Mouse (Mus musculus) B cell, adult 2 months (primary cell): ENCODE results near the gene H1foo.

Experiments used
- DNase-seq, 2 experiments: peaks; one replicate each; pipeline ENCODE4 v3.0.0; 2022

Gene H1foo

DNA sequence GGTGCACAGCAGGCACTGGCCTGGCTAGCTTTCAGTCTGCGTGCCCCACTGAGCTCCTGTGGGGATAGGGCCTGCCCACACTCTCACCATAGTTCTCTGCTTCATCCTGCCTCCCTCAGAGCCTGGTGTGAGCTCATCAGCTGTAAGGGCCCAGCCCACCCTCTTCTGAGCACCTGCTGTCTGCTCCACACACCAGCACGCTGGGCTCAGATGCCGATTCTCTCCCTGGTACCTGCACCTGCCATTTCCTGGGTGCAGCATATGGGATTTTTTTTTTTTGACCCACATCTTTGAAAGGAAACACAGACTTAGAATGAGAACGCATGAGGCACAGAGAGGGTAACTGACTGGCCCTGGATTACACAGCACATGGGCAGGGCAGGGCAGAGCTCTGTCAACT, 44.9 kb downstream of the H1foo start:
- peak; percentile 39 to 47 for DNase-seq

DNA sequence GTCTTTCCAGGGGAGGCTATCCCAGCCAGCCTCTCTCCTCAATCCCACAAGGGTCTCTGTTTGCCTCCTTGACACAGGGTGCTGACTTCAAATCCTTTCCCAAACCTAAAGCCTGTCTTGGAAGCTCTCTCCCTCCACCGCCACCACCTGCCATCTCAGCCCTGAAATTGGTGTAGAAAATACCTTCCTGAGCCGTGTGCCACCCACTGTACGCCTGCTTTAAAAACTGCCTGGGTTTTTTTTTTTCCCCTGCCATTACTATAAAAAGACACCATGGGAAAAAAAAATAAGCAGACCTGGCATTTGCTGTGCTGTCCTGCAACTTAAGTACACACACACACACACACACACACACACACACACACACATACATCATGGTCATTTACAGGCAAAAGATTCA, 45.3 kb downstream of the H1foo start:
- no peak for DNase-seq

DNA sequence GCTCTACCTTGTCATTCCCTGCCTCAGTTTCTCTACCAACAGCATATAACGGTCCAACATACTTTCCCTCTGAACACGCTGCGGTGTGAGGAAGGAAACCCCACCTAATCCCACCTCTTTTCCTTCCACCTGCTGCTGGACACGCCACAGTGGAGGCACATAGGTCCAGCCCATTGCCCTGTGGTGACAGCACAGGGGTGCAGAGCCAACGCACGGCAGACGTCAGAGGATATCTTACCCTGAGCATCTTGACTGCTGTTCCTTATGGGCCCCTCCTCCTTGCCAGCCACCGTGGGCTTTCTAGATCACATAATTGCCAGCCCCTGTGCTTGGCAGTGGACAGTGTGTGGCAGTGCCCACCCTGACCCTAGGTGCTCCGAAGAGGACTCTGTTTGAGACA, 45.7 kb downstream of the H1foo start:
- DNase-seq, result no peak

DNA sequence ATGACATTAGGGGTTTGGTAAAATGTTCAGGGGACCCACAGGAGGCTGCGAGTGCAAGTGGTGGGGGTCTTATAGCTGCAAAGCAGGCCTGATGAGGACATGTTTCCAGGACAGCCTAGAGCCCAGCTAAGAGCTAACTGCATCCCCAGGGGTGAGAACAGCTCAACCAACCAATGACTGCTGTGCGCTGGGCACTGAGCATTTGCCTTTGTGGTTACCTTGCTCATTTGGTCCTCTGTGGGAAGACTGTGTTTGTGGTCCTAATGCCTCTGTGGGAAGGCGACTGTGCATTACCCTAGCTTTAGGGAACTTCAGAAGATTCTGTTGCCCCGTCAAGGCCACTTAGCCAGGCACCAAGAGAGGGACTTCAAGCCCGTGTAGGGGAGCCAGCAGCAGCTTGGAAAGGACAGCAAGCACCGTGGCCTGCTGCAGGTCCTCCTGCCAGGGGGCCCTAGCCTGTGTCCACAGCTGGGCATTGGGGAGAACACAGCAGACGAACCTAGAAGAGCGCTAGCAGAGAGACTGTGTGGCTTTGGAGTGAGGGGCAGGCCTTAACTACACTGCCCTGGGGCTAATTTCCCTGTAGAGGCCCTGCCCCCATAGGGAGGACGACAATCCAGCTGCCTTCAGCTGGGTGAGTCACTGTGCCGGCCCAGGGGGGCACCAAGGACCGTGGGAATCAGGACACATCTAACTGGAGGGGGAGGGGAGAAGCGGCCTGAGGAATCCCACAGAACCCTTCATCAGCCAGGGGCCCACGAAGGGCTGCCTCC, 46.6 kb downstream of the H1foo start:
- DNase-seq, result no peak

DNA sequence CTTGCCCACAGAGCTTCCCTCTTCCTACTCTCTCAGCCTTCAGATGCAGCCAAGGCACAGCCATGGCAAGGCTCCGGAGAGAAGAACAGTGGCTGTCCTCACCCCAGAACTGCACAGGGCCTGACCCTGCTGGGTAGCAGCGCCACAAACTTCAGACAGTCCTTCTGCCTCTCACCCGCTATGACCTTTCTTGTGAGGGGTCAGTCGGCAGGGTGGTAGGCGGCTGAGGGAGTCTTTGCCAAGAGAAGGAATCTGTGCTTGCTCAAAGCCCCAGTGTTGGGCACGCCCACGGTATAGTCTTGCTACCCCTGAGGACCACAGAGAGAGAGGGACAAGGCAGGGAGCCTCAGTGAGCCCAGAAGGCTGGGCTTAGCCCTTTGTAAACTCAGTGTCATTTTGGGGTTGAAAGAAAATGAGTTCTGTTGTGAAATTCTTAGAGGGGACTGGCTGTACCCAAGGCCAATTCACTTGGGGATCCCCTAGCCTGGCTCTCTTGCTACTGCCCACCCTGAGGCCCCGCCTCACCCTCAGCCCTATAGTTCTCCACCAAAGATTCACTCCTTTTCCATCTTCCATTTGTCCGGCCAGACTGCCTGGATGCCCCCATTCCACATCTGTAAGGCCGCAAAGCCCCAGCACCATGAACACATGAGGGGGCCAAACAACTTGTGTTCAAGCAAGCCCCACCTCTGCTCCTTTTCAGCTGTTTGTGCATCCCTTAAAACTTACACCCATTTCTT, 47.3 kb downstream of the H1foo start:
- no peak for DNase-seq

DNA sequence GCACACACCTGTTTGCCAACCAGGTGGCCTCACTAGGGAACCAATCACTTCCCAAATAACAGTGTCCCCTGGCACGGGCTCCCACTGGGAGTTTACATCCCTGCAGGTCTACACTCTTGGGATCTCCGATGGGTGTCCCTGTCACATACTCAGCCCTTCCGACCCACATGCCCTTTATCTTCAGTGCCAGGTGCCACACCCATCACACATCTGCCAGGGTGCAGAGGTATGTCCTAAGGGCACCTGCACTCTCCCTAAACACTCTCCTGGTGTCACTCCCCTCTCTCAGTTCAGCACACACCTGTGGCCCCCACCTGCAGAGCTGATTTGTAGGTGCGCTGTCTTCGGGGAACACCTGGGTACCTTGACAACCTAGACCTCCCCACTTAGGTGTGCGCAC, 48.2 kb downstream of the H1foo start:
- no peak for DNase-seq

DNA sequence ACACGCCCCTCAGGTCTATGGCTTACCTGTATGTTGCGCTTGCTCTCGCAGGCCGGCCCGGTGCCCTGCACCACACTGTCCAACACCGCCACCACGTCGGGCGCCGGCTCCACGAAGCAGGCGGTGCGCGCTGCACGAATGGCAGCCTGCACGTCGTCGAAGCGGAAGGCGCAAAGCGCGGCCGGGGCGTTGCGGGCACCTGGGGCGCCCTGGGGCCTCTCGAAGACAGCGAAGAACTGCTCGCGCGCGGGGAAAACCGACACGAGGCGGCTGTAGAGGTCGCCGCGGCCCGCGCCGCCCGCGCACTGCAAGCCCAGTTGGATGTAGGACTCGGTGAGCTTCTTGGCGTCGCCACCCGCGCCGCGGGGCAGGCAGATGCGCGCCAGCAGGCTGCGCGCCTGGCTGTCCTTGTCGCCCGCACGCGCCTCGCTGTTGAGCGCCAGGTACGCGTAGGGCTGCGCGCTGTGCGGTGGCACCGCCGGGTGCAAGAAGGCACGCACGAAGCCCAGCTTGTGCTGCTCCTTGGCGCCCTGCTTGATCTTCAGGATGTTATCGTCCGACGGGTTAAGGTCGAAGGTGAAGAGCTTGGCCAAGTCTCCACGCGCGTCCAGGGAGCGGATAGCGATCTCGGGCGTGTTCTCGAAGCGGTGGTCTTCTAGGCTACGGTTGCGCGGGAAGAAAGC, 48.9 kb downstream of the H1foo start:
- DNase-seq, result peak; percentile 43 to 54

DNA sequence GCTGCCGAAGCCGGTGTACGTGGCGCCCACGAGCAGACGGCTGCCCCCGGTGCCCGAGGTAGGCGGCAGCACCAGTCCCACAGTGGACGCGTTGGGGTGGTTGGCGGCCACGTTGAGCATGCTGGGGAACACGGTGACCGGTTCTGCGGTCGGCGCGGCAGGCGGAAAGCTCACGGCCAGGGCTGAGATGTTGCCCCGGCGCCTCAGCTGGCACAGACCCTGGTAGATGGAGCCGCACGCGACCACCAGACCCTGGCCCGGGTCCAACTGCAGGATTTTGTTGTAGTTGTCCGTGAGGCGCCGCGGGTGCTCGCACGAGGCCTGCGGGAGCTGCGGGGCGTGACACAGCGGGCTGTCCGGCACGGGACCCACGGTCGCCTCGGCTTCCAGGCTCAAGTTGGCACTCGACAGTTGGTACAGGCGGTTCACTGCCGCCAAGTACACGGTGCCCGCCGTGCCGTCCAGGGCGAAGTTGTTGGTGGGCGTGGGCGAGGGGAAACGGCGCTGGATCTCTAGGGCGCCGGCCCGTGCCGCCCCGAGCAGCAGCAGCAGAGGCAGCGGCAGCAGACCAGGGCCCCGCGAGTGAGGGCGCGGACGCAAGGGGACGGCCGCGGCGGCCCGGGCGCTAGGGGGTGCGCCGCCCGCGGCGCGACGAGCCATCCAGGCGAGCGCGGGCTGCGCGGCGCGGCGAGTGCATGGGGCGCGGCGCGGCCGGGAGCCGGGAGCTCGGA, 49.6 kb downstream of the H1foo start:
- DNase-seq, result peak in 1 of 2 experiments; percentile 54

DNA sequence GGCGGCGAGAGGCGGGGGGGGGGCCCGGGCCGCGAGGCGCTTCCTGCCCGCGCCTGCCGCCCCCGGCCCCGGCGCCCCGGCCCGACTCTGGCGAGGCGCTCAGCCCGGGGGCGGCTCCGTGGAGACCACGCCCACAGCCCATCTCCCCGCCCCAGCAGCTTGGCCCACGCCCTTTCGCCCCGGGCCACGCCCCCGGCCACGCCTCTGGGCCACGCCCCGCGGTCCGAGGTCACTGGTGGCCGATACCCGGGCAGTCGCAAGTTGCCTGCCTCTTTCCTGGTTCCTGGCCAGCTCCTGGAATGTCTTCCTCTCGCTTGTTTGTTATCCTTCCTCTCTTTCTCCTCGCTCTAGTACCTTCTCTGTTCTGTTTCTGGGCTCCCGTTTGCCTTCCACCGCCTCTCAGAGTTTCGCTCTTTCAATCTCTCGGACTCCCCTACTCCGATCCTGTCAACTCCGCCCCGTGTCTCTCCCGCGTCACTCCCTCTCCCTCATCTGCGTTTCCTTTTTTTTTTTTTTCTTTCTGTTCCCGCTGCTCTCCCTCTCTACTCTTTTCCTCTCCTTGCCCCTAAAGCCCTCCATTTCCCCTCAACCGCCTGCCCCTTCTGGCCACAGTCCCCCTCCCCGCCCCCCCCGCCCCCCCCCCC, 50.3 kb downstream of the H1foo start, which contains the start of gene Plxnd1:
Gene Plxnd1, minus strand, starts transcription at position 129 of the 644 bp plus-strand sequence.
- peak; percentile 93 to 94 for DNase-seq

DNA sequence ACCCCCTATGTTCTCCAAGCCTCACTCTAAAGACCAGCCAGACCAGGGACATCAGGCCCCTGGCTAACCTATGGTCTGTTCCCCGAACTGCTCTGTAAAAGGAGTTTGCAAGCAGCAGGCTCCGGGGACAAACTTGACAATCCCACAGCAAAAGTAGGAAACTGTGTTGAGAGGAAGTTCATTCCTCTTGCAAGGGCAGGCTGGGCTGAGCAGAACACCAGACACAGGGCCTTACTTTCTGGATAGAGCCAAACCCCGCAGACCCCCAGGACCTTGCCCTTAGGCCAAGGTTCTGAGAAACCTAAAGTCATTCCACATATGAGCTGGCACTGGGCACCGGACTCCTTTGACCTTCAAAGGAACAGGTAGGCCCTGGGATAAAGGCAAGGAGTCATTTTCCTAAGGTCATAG, 50.8 kb downstream of the H1foo start:
- DNase-seq, result no peak

DNA sequence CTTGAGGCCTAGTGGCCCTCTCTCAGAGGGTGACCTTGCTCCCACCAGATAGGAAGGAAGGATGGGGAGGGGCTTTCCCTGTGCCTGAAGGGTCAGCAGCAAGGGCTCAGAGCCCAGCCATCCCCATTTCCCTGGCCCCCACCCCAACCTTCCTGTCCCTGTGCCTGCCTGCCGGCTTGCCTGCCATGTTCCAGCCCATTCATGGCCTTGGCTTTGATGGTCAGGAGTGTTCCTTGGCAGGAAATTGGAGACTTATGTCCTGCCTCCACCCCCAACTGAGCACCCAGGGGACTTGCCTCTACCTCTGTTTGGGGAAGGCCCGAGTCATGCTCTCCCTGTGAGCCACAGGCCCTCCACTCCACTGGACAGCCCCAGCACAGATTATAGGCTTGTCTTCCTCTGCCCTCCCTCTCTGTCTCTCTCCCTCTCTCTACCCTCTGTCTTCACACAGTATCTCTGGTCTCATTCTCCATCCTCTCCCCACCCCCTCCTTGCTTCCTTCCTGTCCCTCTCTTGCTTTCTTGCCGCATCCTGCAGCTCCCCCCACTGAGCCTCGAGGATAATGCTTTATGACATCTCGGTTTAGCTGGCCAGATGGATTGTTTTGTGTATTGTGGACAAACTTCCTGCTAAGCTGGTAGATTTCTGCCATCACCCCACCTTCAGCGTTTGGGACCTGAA, 51.6 kb downstream of the H1foo start:
- peak; percentile 35 to 44 for DNase-seq

DNA sequence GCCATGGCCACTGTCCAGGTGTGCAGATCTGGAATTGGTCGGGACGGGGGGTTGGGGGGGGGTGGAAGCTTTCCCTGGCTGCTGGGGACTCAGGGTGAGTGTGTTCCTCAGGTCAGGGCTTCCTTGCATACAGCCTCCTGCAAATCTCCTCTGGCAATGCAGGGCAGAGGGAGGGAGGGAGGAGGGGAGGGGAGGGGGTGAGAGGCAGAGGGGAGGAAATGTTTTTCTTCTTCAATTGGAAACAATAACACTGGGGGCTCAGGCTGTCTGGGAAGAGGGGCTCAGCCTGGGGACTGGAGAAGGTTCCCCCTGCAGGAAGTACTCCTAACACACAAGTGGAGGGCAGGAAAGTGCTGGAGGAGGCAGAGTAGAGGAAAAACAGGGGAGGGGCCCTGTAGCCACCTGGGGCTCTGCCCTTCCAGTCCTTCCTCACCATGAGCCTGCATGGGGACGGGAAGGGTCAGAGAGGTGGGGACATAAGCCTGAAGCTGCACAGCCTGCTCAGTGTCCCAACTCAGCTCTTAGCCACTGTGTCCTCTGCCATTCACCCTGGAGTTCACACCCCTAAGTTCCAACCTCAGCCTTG, 53.1 kb downstream of the H1foo start:
- DNase-seq, result no peak

DNA sequence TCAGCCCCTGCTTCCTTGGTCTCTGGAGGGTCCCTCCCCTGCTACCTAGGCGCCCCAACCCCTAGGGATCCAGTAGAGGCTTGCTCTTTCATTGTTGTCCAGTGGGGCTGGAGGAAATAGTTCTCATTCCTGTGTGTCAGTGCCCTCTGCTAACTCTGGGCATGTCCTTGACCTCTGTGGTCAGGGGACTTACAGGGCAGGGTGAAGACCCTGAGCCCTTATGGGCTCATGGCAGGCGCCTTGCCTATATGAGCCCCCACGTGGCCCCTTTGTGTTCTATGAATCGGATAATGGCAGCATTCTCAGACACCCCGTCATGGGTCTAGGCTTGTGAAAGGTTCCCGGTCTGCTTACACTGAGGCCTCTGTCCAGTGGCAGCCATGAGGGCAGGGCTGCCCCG, 54.0 kb downstream of the H1foo start:
- DNase-seq, result no peak

DNA sequence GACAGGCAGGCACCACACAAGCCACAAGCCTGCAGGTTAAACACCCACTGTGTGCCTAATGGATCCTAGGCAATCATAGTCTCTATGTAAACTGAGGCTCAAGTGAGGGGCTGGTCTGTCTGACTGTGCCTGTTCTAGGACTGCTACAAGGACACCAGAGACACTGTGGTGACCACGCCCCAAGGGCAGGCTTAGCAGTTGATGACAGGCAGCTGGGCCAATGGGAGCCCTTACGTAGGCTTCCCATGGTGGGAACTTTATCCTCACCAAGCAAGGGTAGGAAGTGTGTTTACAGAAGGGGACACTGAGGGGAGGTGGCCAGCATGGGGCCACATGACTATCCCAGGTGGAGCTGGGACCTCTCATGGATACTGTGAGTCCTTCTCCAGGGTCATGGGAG, 54.5 kb downstream of the H1foo start:
- DNase-seq, result no peak
